Mouse (Mus musculus) 3T3-L1 (cell line): ENCODE measurements at regions not wholly inside any gene's neighbourhood (a gene's known extent, or its start where the extent isn't known, plus 50 kb on each side); places are given as distances from the start of the nearest gene placed in this dataset.

Experiments
- DNase-seq: peaks from one replicate; pipeline ENCODE4 v3.0.0-alpha.2; 2015; ENCODE audit warnings: low read depth, low spot score

- DNase-seq = no peak
These were observed 166.2 kb downstream of the Cdh26 start for GRCm38 (mm10) chr2:178596312-178597083.

- no peak for DNase-seq
These were observed 166.7 kb downstream of the Cdh26 start for GRCm38 (mm10) chr2:178597084-178597470.

GRCm38 (mm10) chr2:178598371-178598770 is 168.0 kb downstream of the Cdh26 start:
- no peak for DNase-seq

- DNase-seq = no peak
These were observed 168.5 kb downstream of the Cdh26 start for GRCm38 (mm10) chr2:178598836-178599235.

GRCm38 (mm10) chr2:178603443-178603842 is 173.1 kb downstream of the Cdh26 start:
- no peak for DNase-seq

- DNase-seq = no peak
These were observed 176.4 kb downstream of the Cdh26 start for GRCm38 (mm10) chr2:178606733-178607132.

GRCm38 (mm10) chr2:178610211-178610975 is 180.1 kb downstream of the Cdh26 start:
- no peak for DNase-seq

GRCm38 (mm10) chr2:178614761-178615160 is 184.4 kb downstream of the Cdh26 start:
- DNase-seq = no peak

GRCm38 (mm10) chr2:178622801-178623200 is 192.5 kb downstream of the Cdh26 start:
- DNase-seq = no peak

- DNase-seq = no peak
These were observed 194.1 kb downstream of the Cdh26 start for GRCm38 (mm10) chr2:178624475-178624874.

- no peak for DNase-seq
These were observed 194.6 kb downstream of the Cdh26 start for GRCm38 (mm10) chr2:178624907-178625306.

GRCm38 (mm10) chr2:178629756-178630155 is 199.4 kb downstream of the Cdh26 start:
- DNase-seq = peak; percentile 19

GRCm38 (mm10) chr2:178630511-178630910 is 200.2 kb downstream of the Cdh26 start:
- DNase-seq = no peak

- no peak for DNase-seq
These were observed 201.0 kb downstream of the Cdh26 start for GRCm38 (mm10) chr2:178631336-178631735.

GRCm38 (mm10) chr2:178631966-178632365 is 201.6 kb downstream of the Cdh26 start:
- DNase-seq = no peak

- no peak for DNase-seq
These were observed 202.7 kb downstream of the Cdh26 start for GRCm38 (mm10) chr2:178632831-178633585.

GRCm38 (mm10) chr2:178634116-178634515 is 203.8 kb downstream of the Cdh26 start:
- no peak for DNase-seq

GRCm38 (mm10) chr2:178635685-178636084 is 205.4 kb downstream of the Cdh26 start:
- no peak for DNase-seq

- no peak for DNase-seq
These were observed 206.6 kb downstream of the Cdh26 start for GRCm38 (mm10) chr2:178636901-178637300.

GRCm38 (mm10) chr2:178642137-178643052 is 212.1 kb downstream of the Cdh26 start:
- no peak for DNase-seq

- DNase-seq = no peak
These were observed 212.7 kb downstream of the Cdh26 start for GRCm38 (mm10) chr2:178643053-178643402.
